Mouse (Mus musculus) kidney, adult 2 months (tissue): ENCODE results near the gene Supt4a.

Source experiments
- CTCF ChIP-seq: fragments of 200-500 bp; conservative IDR thresholded peaks from 2 replicates; pipeline ENCODE4 v1.5.1; 2011; ENCODE audit warnings: low read depth, mild to moderate bottlenecking, control low read depth, low read length, moderate library complexity, mixed read lengths; ENCODE audit not compliant: insufficient read depth, insufficient read length
- POLR2A ChIP-seq: fragments of 200-500 bp; IDR thresholded peaks from one replicate; pipeline ENCODE4 v1.6.1; 2011; ENCODE audit warnings: low read depth, low read length, control low read depth

DNA sequence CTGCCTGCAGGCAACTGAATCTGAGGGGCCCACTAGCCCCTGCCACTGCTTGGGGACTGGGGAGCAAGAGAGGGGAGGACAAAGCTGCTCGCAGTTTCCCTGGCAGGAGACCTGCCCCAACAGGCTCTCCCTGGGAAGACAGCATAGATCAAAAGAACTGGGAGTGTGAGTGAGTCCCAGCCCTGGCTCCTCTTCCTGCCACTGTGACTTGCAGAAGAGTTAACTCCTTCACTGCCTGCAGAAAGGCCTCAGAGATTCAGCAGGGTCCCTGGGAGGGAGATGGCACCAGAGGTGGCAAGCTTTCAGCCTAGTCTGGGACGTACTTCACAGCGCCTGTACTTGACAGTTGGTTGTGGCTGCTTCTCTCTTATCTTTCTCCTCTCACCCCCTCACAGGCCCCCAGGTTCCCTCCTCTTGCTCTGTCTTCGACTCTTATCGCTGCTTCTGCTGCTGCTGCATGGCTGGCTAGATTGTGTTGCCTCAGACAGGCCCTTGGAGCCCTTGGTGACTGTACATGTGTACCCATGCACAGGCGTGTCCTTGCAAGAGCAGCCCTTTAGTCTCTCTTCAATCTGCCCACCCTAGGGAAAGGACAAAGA lies 11.3 kb upstream of the Supt4a start:
- TF ChIP-seq CTCF (no peak), POLR2A (no peak)
